Mouse (Mus musculus): ENCODE results near the gene Elovl2. TPM values are rescaled to one million over a fixed set of nuclear protein-coding genes. Genes with fewer than 3 reads are reported as not detected.
"Not testable (repeated sequence)": the region's sequence is repeated elsewhere in the genome, so short reads cannot be mapped to it uniquely, and the experiment has no call there.

The Elovl2 gene
- polyA plus RNA-seq, 1 experiment from 2014 or later = 0.08 TPM

GRCm38 (mm10) chr13:41235845-41236741 is 15.9 kb upstream of the Elovl2 start:
- DNase-seq (ENCODE audit: low spot score) = no peak

GRCm38 (mm10) chr13:41235181-41235580 is 15.0 kb upstream of the Elovl2 start:
- DNase-seq (ENCODE audit: low spot score) = no peak

GRCm38 (mm10) chr13:41233241-41233640 is 13.0 kb upstream of the Elovl2 start:
- no peak for DNase-seq (ENCODE audit: low spot score)

GRCm38 (mm10) chr13:41232209-41232608 is 12.0 kb upstream of the Elovl2 start:
- no peak for DNase-seq (ENCODE audit: low spot score)

GRCm38 (mm10) chr13:41231389-41231983 is 11.3 kb upstream of the Elovl2 start:
- DNase-seq (ENCODE audit: low spot score) = no peak

- no peak for DNase-seq (ENCODE audit: low spot score)
These were observed 10.1 kb upstream of the Elovl2 start for GRCm38 (mm10) chr13:41230256-41230655.

- DNase-seq (ENCODE audit: low spot score) = no peak
These were observed 7.9 kb upstream of the Elovl2 start for GRCm38 (mm10) chr13:41228060-41228459.

- no peak for DNase-seq (ENCODE audit: low spot score)
These were observed 6.3 kb upstream of the Elovl2 start for GRCm38 (mm10) chr13:41226513-41226912.

GRCm38 (mm10) chr13:41219687-41220303 is 410 bp downstream of the Elovl2 start:
- no peak for DNase-seq (ENCODE audit: low spot score)

GRCm38 (mm10) chr13:41219056-41219455 is 1.1 kb downstream of the Elovl2 start:
- no peak for DNase-seq (ENCODE audit: low spot score)

GRCm38 (mm10) chr13:41216236-41216635 is 4.0 kb downstream of the Elovl2 start:
- no peak for DNase-seq (ENCODE audit: low spot score)

- DNase-seq (ENCODE audit: low spot score) = no peak
These were observed 4.5 kb downstream of the Elovl2 start for GRCm38 (mm10) chr13:41215669-41216068.

- DNase-seq (ENCODE audit: low spot score) = no peak
These were observed 7.5 kb downstream of the Elovl2 start for GRCm38 (mm10) chr13:41212558-41213322.

GRCm38 (mm10) chr13:41211276-41211675 is 8.9 kb downstream of the Elovl2 start:
- no peak for DNase-seq (ENCODE audit: low spot score)

GRCm38 (mm10) chr13:41206241-41206640 is 14.0 kb downstream of the Elovl2 start:
- DNase-seq (ENCODE audit: low spot score) = no peak

- not testable (repeated sequence) for DNase-seq (ENCODE audit: low spot score)
These were observed 14.6 kb downstream of the Elovl2 start for GRCm38 (mm10) chr13:41205568-41205967.

GRCm38 (mm10) chr13:41203691-41204090 is 16.5 kb downstream of the Elovl2 start:
- DNase-seq (ENCODE audit: low spot score) = no peak

- no peak for DNase-seq (ENCODE audit: low spot score)
These were observed 16.9 kb downstream of the Elovl2 start for GRCm38 (mm10) chr13:41203289-41203688.

GRCm38 (mm10) chr13:41200861-41201260 is 19.3 kb downstream of the Elovl2 start:
- no peak for DNase-seq (ENCODE audit: low spot score)

- no peak for DNase-seq (ENCODE audit: low spot score)
These were observed 24.4 kb downstream of the Elovl2 start for GRCm38 (mm10) chr13:41195640-41196333.

- no peak for DNase-seq (ENCODE audit: low spot score)
These were observed 32.3 kb downstream of the Elovl2 start for GRCm38 (mm10) chr13:41187886-41188285.

Data from thymus, postnatal 0 days (tissue).